Mouse (Mus musculus): ENCODE data around the gene Gpr135. TPM values are rescaled to one million over a fixed set of nuclear protein-coding genes. Genes with fewer than 3 reads are reported as not detected.
A peak's percentile ranks its signal among the peaks of the same experiment; 100 is the strongest.
"Not testable (repeated sequence)": the region's sequence is repeated elsewhere in the genome, so short reads cannot be mapped to it uniquely, and the experiment has no call there.

Gpr135 gene
- polyA plus RNA-seq, 1 experiment from 2014 or later = 0.71 TPM

- CTCF ChIA-PET = interaction anchor here (0.6 to 4.3 kb wide), 7 partner anchors 8 to 294 kb away, joined by 3 to 20 read pairs (median 3); no protein-coding TSS in a partner anchor
- peak; percentile 61 for TF ChIP-seq CTCF (IDR thresholded peaks at IDR 0.05)
- ATAC-seq (no peak), DNase-seq (ENCODE audit: low read depth, low spot score) (no peak)
- in situ Hi-C loops (cut with MboI; ENCODE audit: low pct_unique_long_range_greater_than_20kb) = no loop called here
- POLR2A ChIA-PET = no interaction called here
- H3K27me3 ChIP-seq = peaks cover 28% of the 10 kb centered on the region
These were observed 17.6 kb downstream of the Gpr135 start for GRCm38 (mm10) chr12:72053303-72053702.

GRCm38 (mm10) chr12:72052571-72052970 is 18.4 kb downstream of the Gpr135 start:
- POLR2A ChIA-PET = no interaction called here
- peaks cover 27% of the 10 kb centered on the region for H3K27me3 ChIP-seq
- in situ Hi-C loops (cut with MboI; ENCODE audit: low pct_unique_long_range_greater_than_20kb) = no loop called here
- ATAC-seq (no peak), DNase-seq (ENCODE audit: low read depth, low spot score) (no peak)
- CTCF ChIA-PET = interaction anchor here (0.6 to 4.3 kb wide), 7 partner anchors 8 to 293 kb away, joined by 3 to 20 read pairs (median 3); no protein-coding TSS in a partner anchor
- TF ChIP-seq CTCF (IDR thresholded peaks at IDR 0.05) = no peak

DNA sequence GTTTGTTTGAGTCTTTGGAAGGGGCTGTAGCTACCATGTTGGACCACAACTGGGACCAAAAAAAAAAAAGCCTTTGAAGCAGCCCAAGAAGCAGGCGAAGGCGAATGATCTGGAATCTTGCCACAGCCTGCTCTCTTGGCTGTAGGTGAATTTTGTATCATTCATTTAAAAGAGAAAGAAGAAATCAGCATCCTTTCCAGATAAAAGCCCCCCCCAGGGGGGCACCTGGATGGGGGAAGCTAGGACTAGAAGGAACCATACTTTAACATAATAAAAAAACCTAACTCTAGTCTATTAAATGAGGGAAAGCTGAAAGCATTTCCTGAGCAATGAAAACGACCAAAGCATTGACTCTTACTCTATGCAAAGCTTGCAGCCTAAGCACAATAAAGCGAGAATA is 20.1 kb downstream of the Gpr135 start:
- H3K27me3 ChIP-seq = peaks cover 17% of the 10 kb centered on the region
- no peak for TF ChIP-seq CTCF (IDR thresholded peaks at IDR 0.05)
- DNase-seq (ENCODE audit: low read depth, low spot score) (no peak), ATAC-seq (no peak)
- in situ Hi-C loops (cut with MboI; ENCODE audit: low pct_unique_long_range_greater_than_20kb) = no loop called here
- ChIA-PET CTCF (interaction anchor here (4.3 kb wide), 1 partner anchor 283 kb away, joined by 20 read pairs; no protein-coding TSS in a partner anchor), POLR2A (no interaction called here)

DNA sequence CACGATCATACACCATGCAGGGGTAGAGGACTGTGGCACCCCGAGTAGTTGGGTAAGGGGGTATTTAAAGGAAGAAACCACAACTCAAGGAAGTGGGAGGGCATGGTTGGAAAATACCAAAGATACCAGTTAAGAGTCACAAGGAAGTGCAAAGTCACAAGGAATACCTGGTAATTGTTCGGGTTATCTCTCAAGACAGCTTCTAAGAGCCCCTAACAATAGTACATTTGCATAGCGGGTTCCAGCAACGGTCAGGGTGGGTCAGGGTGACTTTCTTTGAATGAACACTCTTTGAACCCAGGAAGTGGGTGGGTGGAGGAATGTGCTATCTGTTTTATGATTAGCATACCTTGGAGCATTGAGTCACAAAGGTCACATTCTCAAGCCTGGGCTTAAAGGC is 20.8 kb downstream of the Gpr135 start:
- POLR2A ChIA-PET; ATAC-seq; in situ Hi-C loops (cut with MboI; ENCODE audit: low pct_unique_long_range_greater_than_20kb); CTCF ChIA-PET; DNase-seq (ENCODE audit: low read depth, low spot score): not testable (repeated sequence)
- peaks cover 13% of the 10 kb centered on the region for H3K27me3 ChIP-seq

GRCm38 (mm10) chr12:72047513-72047912 is 23.4 kb downstream of the Gpr135 start:
- ChIA-PET CTCF (interaction anchor here (1.2 to 3.5 kb wide), 5 partner anchors 10 to 283 kb away, joined by 3 to 29 read pairs (median 6); no protein-coding TSS in a partner anchor), POLR2A (interaction anchor here (0.6 kb wide), 1 partner anchor 279 kb away, joined by 3 read pairs; no protein-coding TSS in a partner anchor)
- TF ChIP-seq CTCF (IDR thresholded peaks at IDR 0.05) = peak; percentile 54
- in situ Hi-C loops (cut with MboI; ENCODE audit: low pct_unique_long_range_greater_than_20kb) = loop anchor here (5.0 kb wide), 2 partner anchors 220 to 280 kb away; no protein-coding TSS in a partner anchor
- ATAC-seq (no peak), DNase-seq (ENCODE audit: low read depth, low spot score) (no peak)
- H3K27me3 ChIP-seq = peaks cover 11% of the 10 kb centered on the region

DNA sequence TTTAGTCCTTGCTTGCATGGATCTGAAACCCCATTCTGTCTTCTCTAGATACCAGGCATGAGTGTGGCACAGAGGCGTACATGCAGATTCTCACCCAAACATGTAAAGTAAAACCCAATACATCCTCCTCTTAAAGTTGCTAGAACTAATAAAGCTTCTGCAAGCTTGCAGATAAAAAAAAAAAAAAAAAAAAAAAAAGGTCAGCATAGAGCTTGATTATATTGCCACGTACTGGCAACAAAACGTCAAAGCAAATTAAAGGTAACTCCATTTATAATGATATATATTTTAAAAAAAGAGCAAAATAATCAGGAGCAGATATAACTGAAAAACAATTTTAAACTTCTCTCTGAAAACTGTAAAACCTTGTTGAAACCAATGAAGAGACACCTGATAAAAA is 29.7 kb downstream of the Gpr135 start:
- ATAC-seq (no peak), DNase-seq (ENCODE audit: low read depth, low spot score) (no peak)
- H3K27me3 ChIP-seq = peaks cover 8% of the 10 kb centered on the region
- TF ChIP-seq CTCF (IDR thresholded peaks at IDR 0.05) = no peak
- ChIA-PET CTCF (no interaction called here), POLR2A (no interaction called here)
- in situ Hi-C loops (cut with MboI; ENCODE audit: low pct_unique_long_range_greater_than_20kb) = no loop called here

- TF ChIP-seq CTCF (IDR thresholded peaks at IDR 0.05) = no peak
- peaks cover 8% of the 10 kb centered on the region for H3K27me3 ChIP-seq
- in situ Hi-C loops (cut with MboI; ENCODE audit: low pct_unique_long_range_greater_than_20kb) = no loop called here
- no peak for DNase-seq (ENCODE audit: low read depth, low spot score)
- no peak for ATAC-seq
- ChIA-PET POLR2A (no interaction called here), CTCF (no interaction called here)
These were observed 31.4 kb downstream of the Gpr135 start for GRCm38 (mm10) chr12:72039501-72039900.

GRCm38 (mm10) chr12:72038866-72039265 is 32.1 kb downstream of the Gpr135 start:
- no peak for ATAC-seq

DNA sequence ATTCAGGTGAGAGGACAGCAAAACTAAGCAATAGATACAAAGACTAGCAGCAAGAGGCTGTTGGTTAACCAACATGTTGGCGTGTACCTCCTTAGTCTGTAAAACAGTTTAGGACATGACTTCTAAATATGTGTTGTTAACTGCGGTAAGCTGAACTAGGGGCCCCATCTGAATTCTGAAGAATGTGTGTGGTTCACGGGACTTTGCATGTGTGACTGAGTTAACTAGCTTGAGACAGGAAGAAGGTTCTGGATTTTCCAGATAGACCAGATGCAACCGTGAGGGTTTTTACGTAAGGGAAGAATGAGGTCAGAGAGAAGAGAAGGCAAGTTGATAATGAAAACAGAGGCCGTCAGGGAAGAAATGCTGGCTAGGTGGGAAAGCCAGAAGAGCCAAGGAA is 33.9 kb downstream of the Gpr135 start:
- DNase-seq (ENCODE audit: low read depth, low spot score) (no peak), ATAC-seq (no peak)
- ChIA-PET POLR2A (no interaction called here), CTCF (interaction anchor here (0.9 kb wide), 1 partner anchor 10 kb away, joined by 3 read pairs; no protein-coding TSS in a partner anchor)
- H3K27me3 ChIP-seq = peaks cover 2% of the 10 kb centered on the region
- no peak for TF ChIP-seq CTCF (IDR thresholded peaks at IDR 0.05)
- in situ Hi-C loops (cut with MboI; ENCODE audit: low pct_unique_long_range_greater_than_20kb) = no loop called here

More at GRCm38 (mm10) chr12:72038866-72039265, 32.1 kb downstream of the Gpr135 start:
- in situ Hi-C loops (cut with MboI; ENCODE audit: low pct_unique_long_range_greater_than_20kb) = no loop called here
- TF ChIP-seq CTCF (IDR thresholded peaks at IDR 0.05) = no peak
- DNase-seq (ENCODE audit: low read depth, low spot score) = no peak
- CTCF ChIA-PET = no interaction called here
- H3K27me3 ChIP-seq = peaks cover 6% of the 10 kb centered on the region
- POLR2A ChIA-PET = interaction anchor here (0.6 kb wide), 1 partner anchor 46 kb away, joined by 6 read pairs; no protein-coding TSS in a partner anchor

DNA sequence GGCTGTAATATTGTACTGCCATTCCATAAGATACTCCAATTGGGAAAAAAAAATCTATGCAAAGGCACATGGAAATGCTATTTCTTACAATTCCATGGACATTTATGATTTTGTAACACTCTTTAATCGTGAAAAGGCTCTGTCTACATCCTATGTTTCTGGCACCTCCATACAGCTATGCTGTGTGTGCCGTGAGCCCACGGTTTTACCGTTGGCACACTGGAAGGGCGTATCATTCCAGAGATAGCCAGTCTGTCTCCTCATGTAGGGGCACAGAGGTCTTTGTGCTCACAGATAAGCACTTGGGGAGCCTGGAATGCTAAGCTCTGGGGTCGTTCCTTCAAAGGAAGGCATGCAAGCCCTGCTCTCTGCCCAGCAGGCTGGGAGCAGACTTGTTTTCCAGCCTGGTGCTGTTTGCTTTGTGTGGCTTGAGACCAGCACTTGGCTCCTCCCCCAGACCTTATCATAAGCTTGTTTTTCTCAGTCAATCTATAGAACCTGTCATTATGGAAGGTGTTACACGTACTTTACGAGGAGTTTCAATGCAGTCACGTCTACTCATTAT is 34.7 kb downstream of the Gpr135 start:
- ATAC-seq (no peak), DNase-seq (ENCODE audit: low read depth, low spot score) (no peak)
- POLR2A ChIA-PET = no interaction called here
- in situ Hi-C loops (cut with MboI; ENCODE audit: low pct_unique_long_range_greater_than_20kb) = no loop called here
- CTCF ChIA-PET = no interaction called here
- TF ChIP-seq CTCF (IDR thresholded peaks at IDR 0.05) = no peak
- no peaks in the 10 kb centered on the region for H3K27me3 ChIP-seq

DNA sequence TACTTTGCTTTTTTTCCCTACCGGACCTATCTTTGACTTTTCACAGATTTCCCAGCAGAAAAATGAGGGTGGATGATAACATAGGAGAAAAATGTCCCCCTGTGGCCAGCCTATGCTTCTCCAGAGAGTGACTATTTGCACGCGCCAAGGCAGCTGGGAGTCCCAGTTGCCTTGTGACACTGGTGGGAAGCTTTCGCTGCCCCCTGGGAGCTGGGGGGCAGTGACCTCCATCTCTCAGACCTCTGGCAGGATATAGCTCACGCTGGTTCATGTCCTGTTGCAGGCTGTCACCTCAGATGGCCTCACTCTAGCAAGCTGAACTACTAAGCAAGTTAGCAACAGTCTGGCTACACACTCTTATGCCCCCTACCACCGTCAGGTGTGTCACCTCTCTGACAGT is 39.1 kb downstream of the Gpr135 start:
- no peak for DNase-seq (ENCODE audit: low read depth, low spot score)
- no peak for ATAC-seq

More for the DNA sequence above, 39.1 kb downstream of the Gpr135 start:
- no peak for TF ChIP-seq CTCF (IDR thresholded peaks at IDR 0.05)
- POLR2A ChIA-PET = no interaction called here
- in situ Hi-C loops (cut with MboI; ENCODE audit: low pct_unique_long_range_greater_than_20kb) = no loop called here
- CTCF ChIA-PET = interaction anchor here (1.4 kb wide), 1 partner anchor 12 kb away, joined by 4 read pairs; no protein-coding TSS in a partner anchor
- peaks cover 5% of the 10 kb centered on the region for H3K27me3 ChIP-seq

All from Patski (cell line).